ENCODE assay signal across 10 mouse cellular contexts in genomic region chr1:134086017-134086416, GRCm38 (mm10). TPM values are rescaled to one million over a fixed set of nuclear protein-coding genes. Genes with fewer than 3 reads are reported as not detected.
DNase-seq lines count a peak whose midpoint lies in the region; ATAC-seq and TF ChIP-seq lines count a peak whose summit lies in the region.
"Had no signal": no experiment of that assay in that cellular context is flagged by ENCODE, and none has a peak within 500 bp of the region (broad histone marks: within the 10 kb centered on the region; RNA-seq: fewer than 3 reads in every experiment).

No protein-coding gene starts in this region.

- H3K36me3 ChIP-seq in kidney, embryonic 14.5 days (ENCODE audit: control insufficient read depth, insufficient read depth, low read length) = no peaks in the 10 kb centered on the region
- H3K36me3 ChIP-seq in E14TG2a.4 (ENCODE audit: insufficient read depth, low read length) = no peaks in the 10 kb centered on the region
- H3K36me3 ChIP-seq in limb, embryonic 12.5 days = no peaks in the 10 kb centered on the region

- H3K4me3 ChIP-seq in kidney, embryonic 14.5 days (ENCODE audit: low read length) = no peak overlapping the region
- H3K4me3 ChIP-seq in E14TG2a.4 (replicated peaks; ENCODE audit: low read length) = peak overlapping the region; percentile 56; the same call in 1 of the 2 replicates
- no peak overlapping the region for H3K4me3 ChIP-seq in limb, embryonic 12.5 days (replicated peaks)

- 24% methylated on average over 3 of the region's 3 CpGs for WGBS in kidney, embryonic 14.5 days
- WGBS in limb, embryonic 12.5 days = 16% methylated on average over 3 of the region's 3 CpGs

- H3K27me3 ChIP-seq in kidney, embryonic 14.5 days (ENCODE audit: control insufficient read depth, insufficient read depth, low read length) = no peaks in the 10 kb centered on the region
- peaks cover 43% of the 10 kb centered on the region for H3K27me3 ChIP-seq in E14TG2a.4 (ENCODE audit: insufficient read depth, low read length)
- H3K27me3 ChIP-seq in limb, embryonic 12.5 days = no peaks in the 10 kb centered on the region

- no peak overlapping the region for H3K27ac ChIP-seq in kidney, embryonic 14.5 days (ENCODE audit: low read depth, low read length)
- 0 out of 2 replicates have a peak overlapping the region, but pooled peaks have one; percentile 59 for H3K27ac ChIP-seq in limb, embryonic 12.5 days

- no peaks in the 10 kb centered on the region for H3K9me3 ChIP-seq in kidney, embryonic 14.5 days (ENCODE audit: control insufficient read depth, low read length)
- no peaks in the 10 kb centered on the region for H3K9me3 ChIP-seq in E14TG2a.4 (ENCODE audit: low read length)
- H3K9me3 ChIP-seq in limb, embryonic 12.5 days = no peaks in the 10 kb centered on the region

- ATAC-seq in kidney, embryonic 14.5 days (ENCODE audit: low FRiP score, low TSS enrichment) = peak; percentile 65; the same call in 1 of the 2 replicates
- ATAC-seq in limb, embryonic 12.5 days (ENCODE audit: insufficient number of reproducible peaks, insufficient read depth, low FRiP score, low TSS enrichment, low read depth) = no peak

- H3K4me2 ChIP-seq in kidney, embryonic 14.5 days (replicated peaks; ENCODE audit: low read depth, low read length) = no peak overlapping the region
- no peak overlapping the region for H3K4me2 ChIP-seq in limb, embryonic 12.5 days

- DNase-seq in kidney, postnatal 14 days = no peak
- peak; percentile 65 for DNase-seq in ES-CJ7 (ENCODE audit: low read depth, low spot score)
- DNase-seq in T-cell, adult 2 months (ENCODE audit: low spot score) = no peak
- no peak for DNase-seq in adrenal gland, adult 8-10 months
- DNase-seq: thymus, postnatal 4 days had no signal

- no peak for TF ChIP-seq CTCF in E14TG2a.4 (conservative IDR thresholded peaks at IDR 0.05; ENCODE audit: low read length)

- H3K9ac ChIP-seq in kidney, embryonic 14.5 days (ENCODE audit: low read depth, low read length) = 0 out of 2 replicates have a peak overlapping the region, but pooled peaks have one; percentile 25
- peak overlapping the region; percentile 34; the same call in 1 of the 2 replicates for H3K9ac ChIP-seq in limb, embryonic 12.5 days (replicated peaks)

- peaks cover 18% of the 10 kb centered on the region for H3K4me1 ChIP-seq in kidney, embryonic 14.5 days (ENCODE audit: control insufficient read depth, insufficient read depth, low read length)
- H3K4me1 ChIP-seq in E14TG2a.4 (replicated peaks; ENCODE audit: low read depth, low read length) = peaks cover 65% of the 10 kb centered on the region
- H3K4me1 ChIP-seq in limb, embryonic 12.5 days (replicated peaks) = peaks cover 24% of the 10 kb centered on the region

RNA-seq across cellular contexts. Expression of gene Btg2, which starts 7.1 kb away (rescaled TPM):
- 20.8 and 28.6 TPM in 2 replicates for polyA plus RNA-seq in kidney, embryonic 14.5 days (2014; fragmentation: Nextera tagmentation; extraction: Ambion mirVana)
- 26.7 and 28.1 TPM in 2 replicates for polyA plus RNA-seq in limb, embryonic 12.5 days (2016; fragmentation: Nextera tagmentation; extraction: Ambion mirVana)
- total RNA-seq in adrenal gland, adult 8-10 months (2022) = 10 to 100 TPM; 28.1 to 56.5 (median 50.6) TPM

RNA-seq across cellular contexts. Expression of gene Chit1, which starts 25.0 kb away (rescaled TPM):
- 0.14 and 0.28 TPM in 2 replicates for polyA plus RNA-seq in kidney, embryonic 14.5 days (2014; fragmentation: Nextera tagmentation; extraction: Ambion mirVana)
- not detected in 2 replicates for polyA plus RNA-seq in limb, embryonic 12.5 days (2016; fragmentation: Nextera tagmentation; extraction: Ambion mirVana)
- total RNA-seq in adrenal gland, adult 8-10 months (2022) = under 1 TPM in 1 of 4 experiments, not detected in 3; 0.28 TPM
- total RNA-seq: adrenal gland, postnatal 36 days had no signal

RNA-seq across cellular contexts. Expression of gene Fmod, which starts 49.0 kb away (rescaled TPM):
- 1.7 and 4.0 TPM in 2 replicates for polyA plus RNA-seq in kidney, embryonic 14.5 days (2014; fragmentation: Nextera tagmentation; extraction: Ambion mirVana)
- polyA plus RNA-seq in limb, embryonic 12.5 days (2016; fragmentation: Nextera tagmentation; extraction: Ambion mirVana) = 12.6 and 14.8 TPM in 2 replicates
- 10 to 100 TPM in 1 of 4 experiments, 1 to 10 TPM in 3; 6.9 to 10.7 (median 7.7) TPM for total RNA-seq in adrenal gland, adult 8-10 months (2022)
- total RNA-seq: megakaryocyte, adult 5-6 weeks had no signal
